Mouse (Mus musculus) induced T-regulatory cell, adult 2 months (primary cell): Measurements from ENCODE around the gene Vps45.
"Not testable (repeated sequence)": the region's sequence is repeated elsewhere in the genome, so short reads cannot be mapped to it uniquely, and the experiment has no call there.

Experiments
- DNase-seq: peaks from one replicate; pipeline ENCODE4 v3.0.0-alpha.2; 2012; ENCODE audit warnings: low read depth

Vps45 gene

DNA sequence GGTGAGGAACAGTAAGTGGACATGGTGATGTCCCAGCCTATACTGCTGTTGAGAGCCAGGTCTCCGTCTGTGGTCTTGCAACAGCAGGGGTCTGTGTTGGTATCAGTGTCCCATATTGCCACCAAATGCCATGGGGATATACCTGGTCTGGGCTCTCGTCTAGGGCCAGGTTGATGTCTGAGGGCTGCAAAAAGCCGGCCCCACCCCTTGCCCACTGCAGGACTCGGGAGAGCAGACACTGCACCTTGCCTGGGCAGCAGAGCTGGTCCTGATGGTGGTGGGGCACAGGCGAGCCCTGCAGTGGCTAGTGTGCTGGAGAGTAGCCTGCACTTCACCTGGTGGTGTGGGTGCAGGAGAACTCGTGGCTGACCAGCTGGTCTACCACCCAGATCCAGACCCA lies 19.8 kb upstream of the Vps45 start:
- no peak for DNase-seq

DNA sequence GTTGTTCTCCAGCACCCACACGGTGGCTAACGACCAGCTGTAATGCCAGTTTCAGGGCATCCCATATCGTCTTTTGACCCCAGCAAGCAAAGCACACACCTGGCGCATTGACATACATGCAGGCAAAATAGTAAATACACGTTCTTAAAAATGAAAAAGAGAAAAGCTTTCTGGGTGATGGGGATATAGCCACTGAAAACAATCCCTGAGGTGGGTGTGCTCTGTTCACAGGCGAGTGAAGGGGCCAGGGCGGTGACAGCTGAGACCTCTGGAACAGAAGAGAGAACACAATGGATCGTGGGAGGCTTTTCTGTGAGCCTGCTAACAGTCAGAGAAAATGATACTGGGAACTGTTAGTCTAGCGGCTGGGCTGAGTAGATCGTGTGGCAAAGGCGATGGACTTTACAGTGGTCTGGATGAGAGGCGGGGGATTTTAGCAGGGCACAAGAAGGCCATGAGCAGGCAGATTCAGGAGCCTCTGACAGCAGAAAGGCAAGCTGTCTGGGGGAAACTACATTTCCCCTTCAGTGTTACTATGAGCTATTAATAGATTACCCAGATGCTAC lies 14.7 kb upstream of the Vps45 start:
- DNase-seq, result no peak

DNA sequence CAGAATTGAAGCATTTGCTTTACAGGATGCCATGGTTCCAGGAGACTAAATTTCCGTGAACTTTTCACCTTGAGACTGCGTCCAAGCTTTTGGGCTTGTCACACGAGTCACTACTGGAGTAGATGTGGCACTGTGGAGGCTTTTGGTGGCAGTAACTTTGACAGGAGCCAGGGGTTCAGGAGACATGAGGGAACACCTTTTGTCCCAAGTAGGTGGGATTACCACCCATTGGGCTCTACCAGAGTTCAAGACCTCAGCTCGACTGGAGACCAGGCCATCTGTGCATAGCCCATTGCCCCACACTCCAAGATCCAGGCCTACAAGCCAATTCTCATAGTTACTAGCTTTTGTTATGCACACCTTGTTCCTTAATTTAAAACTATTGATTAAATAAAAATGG lies 12.0 kb upstream of the Vps45 start:
- DNase-seq, result no peak

DNA sequence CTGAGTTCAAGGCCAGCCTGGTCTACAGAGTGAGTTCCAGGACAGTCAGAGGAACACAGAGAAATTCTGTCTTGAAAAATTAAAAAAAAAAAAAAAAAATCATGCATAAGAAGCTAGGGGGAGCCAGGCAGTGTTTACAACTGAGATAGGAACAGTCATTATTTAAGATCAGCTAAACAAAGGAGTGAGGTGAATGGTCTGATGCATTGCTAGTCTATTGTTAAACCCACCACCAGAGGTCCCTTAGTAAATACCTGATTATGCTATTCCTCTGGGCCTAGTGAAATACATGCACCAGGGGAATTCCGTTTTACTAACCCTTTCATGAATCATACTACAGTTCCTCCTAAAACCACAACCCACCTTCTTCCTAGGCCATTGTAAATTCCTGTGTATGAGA lies 11.3 kb upstream of the Vps45 start:
- peak; percentile 48 for DNase-seq

DNA sequence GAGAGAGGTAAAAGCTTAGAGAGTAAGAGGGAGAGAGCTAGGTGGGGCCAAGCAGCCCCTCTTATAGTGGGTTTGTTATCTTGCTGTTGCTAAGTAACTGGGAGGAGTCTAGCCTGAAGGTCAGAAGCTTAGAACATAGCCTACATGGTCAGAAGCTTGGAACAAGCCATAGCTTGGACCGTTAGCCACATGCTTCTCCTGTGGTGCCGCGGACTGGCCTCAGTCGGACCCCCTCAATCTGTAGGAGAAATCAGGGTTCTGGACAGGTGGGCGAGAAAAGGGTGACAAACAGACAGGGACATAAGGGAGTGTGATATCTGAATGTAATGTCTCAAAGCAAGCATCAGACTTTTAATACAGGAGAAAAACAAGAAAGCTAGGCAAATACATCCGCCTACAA lies 10.8 kb upstream of the Vps45 start:
- DNase-seq, result no peak

DNA sequence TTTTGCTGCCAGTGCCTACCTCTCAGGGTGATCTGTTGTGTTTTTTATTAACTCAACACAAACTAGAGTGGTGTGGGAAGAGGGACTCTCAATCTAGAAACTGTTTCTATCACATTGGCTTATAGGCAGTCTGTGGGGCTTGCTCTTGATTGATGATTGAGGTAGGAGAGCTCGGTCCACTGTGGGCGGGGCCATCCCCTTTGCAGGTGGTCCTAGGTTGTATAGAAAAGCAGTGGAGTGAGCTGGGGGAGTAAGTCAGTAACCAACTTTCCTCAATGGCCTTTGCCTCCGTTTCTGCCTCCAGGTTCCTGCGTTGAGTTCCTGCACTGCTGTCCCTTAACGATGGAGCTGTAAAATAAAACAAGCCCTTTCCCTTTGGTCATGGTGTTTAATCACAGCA lies 8.5 kb upstream of the Vps45 start:
- DNase-seq, result no peak

DNA sequence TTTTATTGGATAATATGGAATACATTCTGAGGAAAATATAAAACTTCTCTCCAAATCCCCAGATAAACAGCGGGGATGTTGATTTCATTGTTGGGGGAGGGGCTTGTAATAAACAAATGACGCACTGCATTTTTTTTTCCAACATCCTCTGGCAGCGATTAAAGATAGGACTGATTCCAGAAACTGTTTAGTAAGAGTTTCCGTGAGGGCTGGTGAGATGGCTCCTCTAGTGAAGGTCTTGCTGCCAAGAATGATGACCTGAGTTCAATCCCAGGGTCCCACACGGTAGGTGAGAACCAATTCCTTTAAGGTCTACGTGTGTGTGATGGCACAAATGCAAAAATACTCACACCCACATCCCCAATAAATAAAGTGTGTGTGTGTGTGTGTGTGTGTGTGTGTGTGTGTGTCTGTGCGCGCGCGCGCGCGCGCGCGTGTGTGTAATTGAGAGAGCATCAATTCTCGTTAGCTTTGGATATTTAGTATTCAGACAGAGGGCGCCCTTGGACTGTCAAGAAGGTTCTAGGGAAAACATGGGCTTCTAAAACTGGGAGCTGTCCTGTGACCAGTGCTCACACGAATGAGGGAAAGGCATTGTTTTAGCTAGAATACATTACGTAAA lies 7.6 kb upstream of the Vps45 start:
- peak; percentile 77 for DNase-seq

DNA sequence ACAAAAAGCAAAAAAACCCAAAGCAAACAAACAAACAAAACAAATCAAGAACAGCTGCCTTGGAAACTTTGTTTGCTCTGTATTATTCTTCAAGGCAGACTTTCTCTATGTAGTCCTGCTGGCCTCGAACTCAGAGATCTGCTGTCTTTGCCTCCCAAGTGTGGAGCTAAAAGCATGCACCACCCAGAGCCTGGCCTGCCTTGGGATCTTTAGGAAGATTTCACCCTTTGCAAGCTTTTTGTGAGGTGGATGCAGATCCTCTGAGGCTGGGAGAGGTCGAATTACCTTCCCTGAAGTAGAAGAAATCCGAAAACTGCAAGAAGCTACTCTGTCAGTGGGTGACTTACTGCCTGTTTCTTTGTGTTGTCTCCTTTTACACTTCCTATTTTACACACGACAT lies 6.9 kb upstream of the Vps45 start:
- no peak for DNase-seq

DNA sequence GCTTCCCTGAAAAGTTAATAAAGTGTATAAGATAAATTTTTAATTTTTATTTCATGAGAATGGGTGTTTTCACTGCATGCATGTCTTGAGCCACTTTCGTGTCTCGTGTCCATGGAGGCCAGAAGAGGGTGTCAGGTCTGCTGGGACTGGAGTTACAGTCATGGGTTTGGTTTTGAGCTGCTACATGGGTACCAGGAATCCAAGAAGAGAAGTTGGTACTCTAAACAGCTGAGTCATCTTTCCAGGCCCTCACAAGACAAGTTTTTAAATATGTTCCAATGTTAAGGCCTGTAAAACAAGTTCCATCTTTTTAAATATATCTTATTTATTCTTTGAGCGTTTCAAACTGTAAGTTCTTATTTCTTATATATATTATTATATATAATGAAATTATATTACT lies 6.0 kb upstream of the Vps45 start:
- DNase-seq, result no peak

DNA sequence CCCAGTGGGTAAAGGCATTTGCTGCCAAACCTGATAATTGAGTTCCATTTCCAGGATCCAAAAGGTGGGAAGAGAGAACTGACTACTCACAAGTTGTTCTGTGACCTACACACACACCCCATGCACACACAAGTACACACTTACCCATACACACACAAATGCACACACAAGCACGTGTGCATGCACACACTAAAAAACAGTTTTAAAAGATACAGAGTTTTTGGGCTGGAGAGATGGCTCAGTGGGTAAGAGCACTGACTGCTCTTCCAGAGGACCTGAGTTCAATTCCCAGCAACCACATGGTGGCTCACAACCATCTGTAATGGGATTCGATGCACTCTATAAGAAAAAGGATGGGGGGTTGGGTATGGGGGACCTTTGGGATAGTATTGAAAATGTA lies 5.0 kb upstream of the Vps45 start:
- DNase-seq, result no peak

DNA sequence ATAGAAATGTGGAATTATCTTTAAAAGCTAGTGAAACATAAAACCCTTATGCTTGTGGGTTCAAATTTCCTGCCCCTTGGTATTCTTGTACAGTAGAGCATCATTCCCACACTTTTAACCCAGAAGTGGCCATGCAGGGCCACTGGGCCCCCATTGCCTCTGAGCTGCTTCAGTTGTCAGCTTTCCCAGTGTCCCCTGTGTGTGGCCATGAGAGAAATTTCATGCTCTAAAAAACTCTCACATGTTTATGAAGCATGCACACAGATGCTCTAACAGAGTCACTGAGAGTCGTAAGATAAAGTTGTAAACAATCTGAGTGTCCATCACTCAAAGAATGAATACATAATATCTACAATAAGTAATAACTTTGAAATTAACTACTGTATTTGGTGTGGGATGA lies 1.9 kb upstream of the Vps45 start:
- DNase-seq, result no peak

DNA sequence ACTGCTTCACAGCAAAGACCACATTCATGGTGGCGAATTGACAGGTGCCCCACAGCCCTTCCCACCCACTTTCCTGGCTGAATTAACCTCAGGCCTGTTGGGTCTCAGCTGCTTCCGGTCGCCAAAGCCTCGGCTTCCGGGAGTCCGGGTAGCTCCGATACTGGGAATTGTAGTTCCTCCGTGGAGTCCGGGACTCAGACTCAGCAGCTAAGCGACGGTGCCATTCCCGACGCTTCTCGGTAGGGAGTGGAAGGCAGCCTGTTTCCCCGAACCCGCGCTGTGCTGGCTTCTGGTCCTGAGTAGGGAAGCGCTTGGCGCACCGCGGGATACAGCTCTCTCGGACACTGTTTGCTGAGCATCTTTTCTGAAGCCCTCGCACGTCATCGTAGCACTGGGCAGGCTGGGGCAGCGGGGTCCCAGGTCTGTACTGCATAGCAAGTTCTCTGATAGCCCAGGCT lies 490 bp downstream of the Vps45 start:
- DNase-seq, result peak; percentile 91

DNA sequence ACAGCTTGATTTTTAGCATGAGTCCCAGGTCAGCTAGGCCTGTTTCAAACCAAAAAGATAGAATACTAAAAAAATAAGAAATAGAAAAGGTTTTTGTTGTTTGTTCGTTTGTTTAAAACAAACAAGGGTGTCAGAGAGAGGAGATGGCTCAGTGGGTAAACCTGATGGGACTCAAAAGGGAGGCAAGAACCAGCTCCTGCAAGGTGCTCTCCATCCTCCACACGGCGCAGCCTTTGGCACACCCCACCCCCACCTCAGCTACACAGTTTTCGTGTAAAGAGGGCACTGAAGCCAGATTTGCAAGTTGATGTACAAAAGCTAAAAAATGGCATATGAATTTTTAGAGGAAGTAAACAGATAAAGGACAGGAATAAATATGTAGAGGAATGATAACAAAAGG lies 2.2 kb downstream of the Vps45 start:
- DNase-seq, result no peak

DNA sequence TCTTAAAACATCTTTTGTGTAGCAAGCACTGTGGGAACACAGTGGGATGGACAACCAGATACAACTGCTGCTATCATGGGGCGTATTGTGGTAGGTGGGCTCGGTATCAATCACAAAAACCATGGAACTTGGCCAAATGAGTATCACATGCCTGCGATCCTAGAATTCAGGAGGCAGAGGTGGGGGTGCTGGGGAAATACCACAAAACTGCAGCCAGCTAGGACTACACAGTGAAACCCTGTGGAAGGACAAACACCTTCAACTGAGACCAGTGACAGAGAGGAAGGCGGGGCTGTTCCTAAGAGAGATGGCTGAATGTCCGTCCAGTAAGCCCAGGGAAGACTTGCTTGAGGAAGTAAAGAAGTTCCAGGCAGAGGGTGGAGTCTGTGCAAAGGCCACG lies 3.0 kb downstream of the Vps45 start:
- no peak for DNase-seq

DNA sequence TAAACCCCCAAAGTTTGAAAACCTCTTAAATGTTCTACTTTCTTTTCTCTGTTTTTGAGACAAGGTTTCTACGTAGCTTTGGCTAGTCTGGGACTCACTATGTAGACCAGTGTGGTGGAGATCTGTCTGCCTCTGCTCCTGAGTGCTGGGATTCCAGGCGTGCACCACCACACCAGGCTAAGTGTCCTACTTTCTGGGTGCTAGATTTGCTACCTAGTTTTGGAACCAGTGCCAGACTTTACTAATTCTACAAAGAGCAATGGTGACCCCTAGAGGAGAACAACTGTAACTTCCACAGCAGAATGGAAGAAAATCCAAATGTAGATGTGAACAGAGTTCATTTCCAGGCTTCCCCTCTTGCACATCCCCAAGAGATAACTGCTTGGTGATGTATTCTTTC lies 6.4 kb downstream of the Vps45 start:
- peak; percentile 81 for DNase-seq

DNA sequence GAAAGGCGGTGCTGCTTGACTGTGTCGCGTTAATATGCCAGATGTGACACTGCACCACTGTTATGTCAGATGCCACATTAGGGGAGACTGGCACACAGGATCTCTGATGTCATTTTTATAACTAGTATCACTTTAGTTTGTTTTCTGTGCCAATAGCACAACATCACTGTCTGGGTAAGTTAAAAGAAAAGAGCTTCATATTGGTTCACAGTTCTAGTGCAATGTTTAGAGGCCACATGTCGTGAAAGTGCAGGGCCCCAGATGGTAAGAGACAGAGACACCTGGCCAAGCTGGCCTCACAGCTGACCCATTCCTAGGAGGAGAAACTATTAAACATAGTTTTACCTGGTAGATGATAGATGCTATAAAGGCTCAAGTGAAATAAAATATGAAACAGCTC lies 7.1 kb downstream of the Vps45 start:
- no peak for DNase-seq

DNA sequence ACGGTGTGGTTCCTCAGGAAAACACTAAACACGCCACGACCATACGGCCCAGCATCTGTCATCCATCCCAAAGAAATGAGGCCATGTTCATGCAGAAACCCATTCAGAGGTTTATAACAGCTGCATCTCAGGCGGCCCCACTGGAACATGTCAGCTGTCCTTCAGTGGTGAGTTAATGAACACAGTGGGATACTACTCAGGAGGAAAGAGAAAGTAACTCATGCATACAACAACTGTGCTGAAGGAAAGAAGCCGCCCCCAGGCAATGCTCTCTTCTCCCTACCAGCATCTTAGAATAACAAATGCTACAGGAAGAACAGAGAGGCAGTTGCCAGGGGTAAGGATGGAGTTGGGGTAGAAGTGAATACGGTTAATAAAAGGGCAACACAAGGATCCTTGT lies 7.5 kb downstream of the Vps45 start:
- DNase-seq, result no peak

DNA sequence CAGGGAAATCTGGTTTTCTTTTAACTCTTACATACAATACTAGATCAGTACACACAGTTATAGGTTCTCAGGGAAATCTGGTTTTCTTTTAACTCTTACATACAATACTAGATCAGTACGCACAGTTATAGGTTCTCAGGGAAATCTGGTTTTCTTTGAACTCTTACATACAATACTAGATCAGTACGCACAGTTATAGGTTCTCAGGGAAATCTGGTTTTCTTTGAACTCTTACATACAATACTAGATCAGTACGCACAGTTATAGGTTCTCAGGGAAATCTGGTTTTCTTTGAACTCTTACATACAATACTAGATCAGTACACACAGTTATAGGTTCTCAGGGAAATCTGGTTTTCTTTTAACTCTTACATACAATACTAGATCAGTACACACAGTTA lies 13.7 kb downstream of the Vps45 start:
- DNase-seq, result not testable (repeated sequence)

DNA sequence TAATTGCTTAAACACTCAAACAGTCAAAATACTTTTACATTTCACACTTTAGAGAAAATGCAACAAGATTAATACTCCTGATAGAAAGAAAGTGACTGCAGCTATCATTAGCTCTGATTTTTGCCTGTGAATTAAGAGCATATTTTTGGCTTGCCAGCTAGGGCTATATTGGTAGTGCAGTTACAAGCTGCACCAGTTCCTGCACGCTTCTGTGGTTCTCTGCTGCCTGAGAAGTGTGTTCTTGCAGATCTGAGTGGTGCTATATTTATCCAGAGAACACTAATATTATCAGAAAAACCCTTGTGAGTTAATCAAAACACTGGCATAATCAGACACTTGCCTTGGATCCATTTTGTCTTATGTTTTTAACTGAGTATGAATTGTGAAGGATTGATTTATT lies 15.2 kb downstream of the Vps45 start:
- no peak for DNase-seq

DNA sequence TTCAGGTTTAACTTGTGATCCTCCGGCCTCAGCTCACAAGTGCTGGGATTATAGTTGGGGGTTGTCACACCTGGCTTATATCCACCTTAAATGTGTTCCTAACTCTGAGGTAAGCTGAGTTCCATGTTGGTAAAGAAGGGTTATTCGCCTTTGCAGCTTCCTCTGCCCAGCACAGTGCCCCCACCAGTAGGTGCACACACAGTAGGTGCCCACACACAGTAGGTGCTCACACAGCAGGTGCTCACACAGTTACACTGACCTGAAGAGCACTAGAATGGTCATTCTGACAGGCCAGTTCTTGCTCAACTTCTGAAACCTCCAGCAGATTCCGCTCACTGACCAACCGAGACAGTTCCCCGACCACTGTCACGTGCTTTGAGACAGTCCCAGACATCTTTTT lies 17.2 kb downstream of the Vps45 start:
- DNase-seq, result no peak

DNA sequence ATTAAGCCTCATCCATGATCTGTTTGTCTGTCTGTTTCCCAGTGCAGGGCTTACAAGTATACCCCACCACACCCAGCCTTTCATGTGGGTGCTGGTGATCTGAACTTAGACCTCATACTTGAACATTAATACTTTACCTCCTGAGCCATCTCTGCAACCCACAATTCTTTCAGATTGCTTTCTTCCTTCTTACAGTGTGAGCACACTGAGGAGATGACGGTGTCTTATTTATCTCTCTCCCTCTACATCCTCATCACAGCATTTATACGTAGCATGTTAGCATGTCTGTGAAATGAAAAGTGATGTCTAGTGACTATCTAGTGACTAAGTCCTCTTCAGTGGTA lies 17.6 kb downstream of the Vps45 start:
- peak; percentile 55 for DNase-seq

DNA sequence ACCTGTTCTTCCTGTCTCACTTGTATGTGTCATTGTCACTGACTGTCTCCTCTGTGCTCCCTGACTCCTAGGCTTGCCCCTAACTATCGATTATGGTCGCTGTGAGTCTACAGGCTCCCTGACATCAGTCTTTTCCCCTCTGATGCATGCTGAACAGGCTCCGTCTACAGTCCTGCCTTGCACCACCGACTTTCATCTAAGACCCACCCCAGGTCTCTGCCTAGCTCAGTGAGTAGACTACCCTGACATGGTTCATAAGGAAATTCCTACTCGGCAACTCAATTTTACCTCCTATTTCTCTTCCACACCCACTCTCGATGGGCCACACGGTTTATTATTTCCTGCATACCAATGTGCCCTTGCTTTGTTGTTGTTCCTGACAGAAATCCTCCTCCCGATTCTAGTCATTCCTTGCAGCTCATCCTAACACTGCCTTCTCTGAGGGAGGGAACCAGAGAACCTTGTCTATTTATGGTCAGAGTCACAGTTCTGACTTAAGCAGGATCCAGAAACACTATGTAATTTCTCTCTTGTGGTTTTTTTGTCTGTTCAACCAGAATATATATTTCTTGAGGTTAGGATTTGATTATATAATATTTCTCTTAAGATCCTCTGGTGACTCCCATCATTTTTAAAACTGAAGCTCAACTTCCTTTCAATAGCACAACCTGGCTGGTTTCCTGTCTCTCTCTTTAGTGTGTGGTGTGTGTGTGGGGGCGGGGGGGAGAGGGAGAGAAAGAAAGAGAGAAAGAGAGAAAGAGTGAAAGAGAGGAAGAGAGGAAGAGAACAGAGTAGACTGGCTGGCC lies 18.2 kb downstream of the Vps45 start:
- DNase-seq, result no peak

DNA sequence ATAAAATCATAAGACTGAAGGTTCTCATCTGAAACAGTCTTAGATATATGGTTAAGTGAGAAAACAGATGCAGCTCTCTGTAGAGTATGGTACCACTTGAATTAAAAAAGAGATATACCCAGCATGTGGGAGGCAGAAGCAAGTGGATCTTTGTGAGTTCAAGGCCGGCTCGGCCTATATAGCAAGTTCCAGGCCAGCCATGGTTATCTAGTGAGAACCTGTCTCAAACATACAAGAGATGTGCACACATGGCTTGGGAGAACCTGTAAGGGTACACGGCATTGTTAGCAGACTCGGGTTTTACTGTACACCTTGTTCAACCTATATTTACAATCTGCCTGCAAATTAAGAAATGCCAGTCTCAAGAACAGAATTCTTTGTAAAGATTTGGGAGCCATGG lies 19.4 kb downstream of the Vps45 start:
- no peak for DNase-seq

DNA sequence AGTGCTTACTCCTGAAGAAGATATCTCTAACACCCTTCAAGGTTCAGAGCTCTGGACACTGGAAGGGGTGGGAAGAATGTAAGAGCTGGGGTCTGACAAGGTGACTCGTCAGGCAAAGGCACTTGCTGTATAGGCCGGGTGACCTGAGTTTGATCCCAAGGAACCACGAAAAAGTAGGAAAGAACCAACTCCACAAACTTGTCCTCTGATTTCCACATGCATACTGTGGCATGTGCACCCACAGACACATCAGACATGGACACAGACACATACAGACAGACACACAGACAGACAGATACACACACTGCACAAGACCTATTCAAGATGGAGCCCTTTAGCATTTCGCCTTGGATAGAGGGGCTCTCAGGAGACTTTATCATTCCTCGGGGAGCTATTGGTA lies 20.1 kb downstream of the Vps45 start:
- no peak for DNase-seq
